Mouse (Mus musculus) hindbrain, embryonic 16.5 days (tissue): ENCODE measurements around the gene Tnk1. TPM values are rescaled to one million over a fixed set of nuclear protein-coding genes. Genes with fewer than 3 reads are reported as not detected.
"Not testable (repeated sequence)": the region's sequence is repeated elsewhere in the genome, so short reads cannot be mapped to it uniquely, and the experiment has no call there.

Experiments used
- ATAC-seq: fragments of 200-750 bp; cut with Nextera tagmentation; 2 replicates; pipeline ENCODE4 v1.8.0; 2017; ENCODE audit warnings: moderate TSS enrichment, moderate library complexity
- H3K27ac ChIP-seq: fragments of 300-500 bp; sonication (generic); 2 replicates; pipeline ENCODE4 v1.5.1; 2014; ENCODE audit warnings: low read depth, mild to moderate bottlenecking, control low read depth, low read length, moderate library complexity
- H3K27me3 ChIP-seq: fragments of 300-500 bp; sonication (generic); replicated peaks from 2 replicates; pipeline ENCODE4 v1.6.1; 2014; ENCODE audit warnings: low read length; ENCODE audit not compliant: control insufficient read depth, insufficient read depth
- H3K36me3 ChIP-seq: fragments of 300-500 bp; sonication (generic); 2 replicates; pipeline ENCODE4 v1.6.1; 2014; ENCODE audit warnings: mild to moderate bottlenecking, low read length, moderate library complexity, mixed read lengths; ENCODE audit not compliant: control insufficient read depth, insufficient read depth
- H3K4me1 ChIP-seq: fragments of 300-500 bp; sonication (generic); 2 replicates; pipeline ENCODE4 v1.6.1; 2014; ENCODE audit warnings: low read depth, low read length; ENCODE audit not compliant: control insufficient read depth, insufficient read depth
- H3K4me2 ChIP-seq: fragments of 300-500 bp; sonication (generic); 2 replicates; pipeline ENCODE4 v1.6.1; 2014; ENCODE audit warnings: mild to moderate bottlenecking, low read length, control low read depth, moderate library complexity
- H3K4me3 ChIP-seq: fragments of 300-500 bp; sonication (generic); 2 replicates; pipeline ENCODE4 v1.5.1; 2014; ENCODE audit warnings: mild to moderate bottlenecking, low read length, control low read depth, moderate library complexity
- H3K9ac ChIP-seq: fragments of 300-500 bp; sonication (generic); 2 replicates; pipeline ENCODE4 v1.6.1; 2014; ENCODE audit warnings: low read depth, mild to moderate bottlenecking, control low read depth, low read length, moderate library complexity
- H3K9me3 ChIP-seq: fragments of 300-500 bp; sonication (generic); 2 replicates; pipeline ENCODE4 v1.6.1; 2014; ENCODE audit warnings: mild to moderate bottlenecking, low read length, moderate library complexity; ENCODE audit not compliant: control insufficient read depth
- WGBS: fragments of 180-500 bp; shearing (Covaris S2); extraction: QIAGEN DNeasy Blood & Tissue Kit; methylation state at CpG from one replicate; pipeline ENCODE4 v1.1.7; 2014; 5-methylcytosine and 5-hydroxymethylcytosine counted together
- polyA plus RNA-seq: library from polyadenylated mRNA; unstranded; fragments of >200 nt; fragmentation: Nextera tagmentation; extraction: Ambion mirVana; gene quantifications from 2 replicates; pipeline ENCODE4 v1.2.1, GENCODE M21; 2015

Tnk1 gene
- polyA plus RNA-seq, 1 experiment from 2014 or later = 0.13 TPM

- H3K9ac ChIP-seq = no peak overlapping the region
- H3K27ac ChIP-seq = no peak overlapping the region
- no peaks in the 10 kb centered on the region for H3K9me3 ChIP-seq
- no peaks in the 10 kb centered on the region for H3K4me1 ChIP-seq
- no peaks in the 10 kb centered on the region for H3K36me3 ChIP-seq
- no peak overlapping the region for H3K4me3 ChIP-seq
- no peak overlapping the region for H3K4me2 ChIP-seq
- no peaks in the 10 kb centered on the region; the same call in 1 of the 2 replicates for H3K27me3 ChIP-seq
- 92% methylated on average over 7 of the region's 7 CpGs for WGBS
- no peak for ATAC-seq
These were observed 13.3 kb upstream of the Tnk1 start for GRCm38 (mm10) chr11:69871822-69872221.

DNA sequence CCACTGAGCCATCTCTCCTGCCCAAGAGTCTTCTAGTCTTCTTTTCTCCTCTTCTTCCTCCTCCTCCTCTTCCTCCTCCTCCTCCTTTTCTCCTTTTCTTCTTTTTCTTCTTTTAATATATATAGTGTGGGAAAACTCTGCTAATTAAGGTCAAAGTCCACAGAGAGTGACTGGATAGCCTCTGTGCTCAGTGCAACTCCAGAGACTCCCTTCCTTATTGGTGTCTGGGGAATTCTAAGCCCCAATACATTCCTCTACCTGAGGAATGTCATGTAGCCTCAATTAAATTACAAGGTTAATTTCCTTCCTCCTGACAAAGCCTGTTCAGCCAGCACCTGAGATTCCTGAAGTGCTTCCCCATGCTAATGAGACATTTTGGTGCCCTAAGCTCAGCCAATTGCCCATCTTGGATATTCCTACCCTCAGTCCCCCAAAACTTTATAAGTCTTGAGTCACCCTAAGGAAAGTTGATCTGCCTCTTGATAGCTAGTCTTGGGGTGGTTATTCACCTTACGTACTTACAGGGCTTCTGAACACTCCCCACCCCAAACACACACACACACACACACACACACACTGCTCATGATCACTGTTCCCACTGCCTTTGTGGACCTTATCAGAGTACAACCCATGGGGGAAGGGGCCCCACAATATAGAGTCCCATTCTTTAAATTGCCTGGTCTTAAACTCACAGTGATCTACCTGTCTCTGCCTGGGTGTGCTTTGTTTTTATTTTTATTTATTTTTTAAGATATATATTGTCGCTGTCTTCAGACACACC is 11.9 kb upstream of the Tnk1 start:
- Histone ChIP-seq H3K9ac (no peak overlapping the region), H3K4me2 (no peak overlapping the region), H3K4me1 (no peaks in the 10 kb centered on the region), H3K9me3 (no peaks in the 10 kb centered on the region), H3K27ac (no peak overlapping the region), H3K4me3 (no peak overlapping the region), H3K36me3 (no peaks in the 10 kb centered on the region), H3K27me3 (no peaks in the 10 kb centered on the region; the same call in 1 of the 2 replicates)
- 94% methylated on average over 2 of the region's 2 CpGs for WGBS
- ATAC-seq = no peak

- Histone ChIP-seq H3K9me3 (no peaks in the 10 kb centered on the region), H3K27ac (no peak overlapping the region), H3K4me1 (no peaks in the 10 kb centered on the region), H3K27me3 (no peaks in the 10 kb centered on the region; the same call in 1 of the 2 replicates), H3K9ac (no peak overlapping the region), H3K36me3 (no peaks in the 10 kb centered on the region), H3K4me3 (no peak overlapping the region), H3K4me2 (no peak overlapping the region)
- 68% methylated on average over 9 of the region's 9 CpGs for WGBS
- no peak for ATAC-seq
These were observed 8.8 kb upstream of the Tnk1 start for GRCm38 (mm10) chr11:69867335-69867734.

GRCm38 (mm10) chr11:69865561-69865960 is 7.0 kb upstream of the Tnk1 start:
- H3K9ac ChIP-seq = no peak overlapping the region
- 71% methylated on average over 9 of the region's 9 CpGs for WGBS
- ATAC-seq = no peak
- H3K36me3 ChIP-seq = no peaks in the 10 kb centered on the region
- no peak overlapping the region for H3K4me2 ChIP-seq
- no peaks in the 10 kb centered on the region; the same call in 1 of the 2 replicates for H3K27me3 ChIP-seq
- H3K4me3 ChIP-seq = no peak overlapping the region
- H3K4me1 ChIP-seq = no peaks in the 10 kb centered on the region
- no peaks in the 10 kb centered on the region for H3K9me3 ChIP-seq
- no peak overlapping the region for H3K27ac ChIP-seq

- WGBS = 50% methylated on average over 8 of the region's 8 CpGs
- Histone ChIP-seq H3K4me2 (no peak overlapping the region), H3K9me3 (no peaks in the 10 kb centered on the region), H3K27ac (no peak overlapping the region), H3K4me1 (no peaks in the 10 kb centered on the region), H3K4me3 (no peak overlapping the region), H3K36me3 (no peaks in the 10 kb centered on the region), H3K27me3 (no peaks in the 10 kb centered on the region; the same call in 1 of the 2 replicates), H3K9ac (no peak overlapping the region)
- ATAC-seq = no peak
These were observed 5.8 kb upstream of the Tnk1 start for GRCm38 (mm10) chr11:69864138-69864860.

- H3K9me3 ChIP-seq, H3K27me3 ChIP-seq, H3K36me3 ChIP-seq, ATAC-seq, H3K4me2 ChIP-seq, H3K4me1 ChIP-seq, H3K9ac ChIP-seq, H3K27ac ChIP-seq, H3K4me3 ChIP-seq: not testable (repeated sequence)
- WGBS = 74% methylated on average over 3 of the region's 3 CpGs
These were observed 5.2 kb upstream of the Tnk1 start for GRCm38 (mm10) chr11:69863729-69864128.

- Histone ChIP-seq H3K9ac (no peak overlapping the region), H3K27ac (no peak overlapping the region), H3K27me3 (0 out of 2 replicates have a peak, but pooled peaks cover 6% of the 10 kb centered on the region), H3K9me3 (no peaks in the 10 kb centered on the region), H3K36me3 (peaks cover 10% of the 10 kb centered on the region; the same call in 1 of the 2 replicates), H3K4me3 (no peak overlapping the region), H3K4me2 (no peak overlapping the region), H3K4me1 (no peaks in the 10 kb centered on the region)
- WGBS = 18% methylated on average over 16 of the region's 16 CpGs
- ATAC-seq = peak; percentile 40; the same call in 1 of the 2 replicates
These were observed 3.2 kb downstream of the Tnk1 start for GRCm38 (mm10) chr11:69855347-69855746.

DNA sequence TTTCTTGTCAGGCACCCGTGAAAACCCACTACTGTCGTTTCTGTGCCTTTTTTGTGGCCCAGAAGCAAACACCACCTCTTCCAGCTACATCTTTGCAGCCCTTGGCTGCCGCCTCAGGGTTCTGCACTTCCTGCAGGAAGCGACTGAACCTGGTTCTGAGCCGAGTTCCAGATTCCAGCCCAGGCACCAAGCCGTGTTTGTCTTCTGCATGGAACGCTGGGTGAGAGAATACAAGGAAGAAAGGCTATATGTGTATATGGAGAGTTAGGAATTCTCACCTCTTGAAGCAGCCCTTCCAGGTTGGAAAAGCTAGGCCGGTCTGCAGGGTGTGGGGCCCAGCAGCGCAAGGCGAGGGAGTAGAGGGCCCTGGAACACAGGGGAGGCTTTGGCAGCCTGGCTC is 3.9 kb downstream of the Tnk1 start:
- WGBS = 87% methylated on average over 10 of the region's 10 CpGs
- ATAC-seq = no peak
- H3K27ac ChIP-seq = no peak overlapping the region

DNA sequence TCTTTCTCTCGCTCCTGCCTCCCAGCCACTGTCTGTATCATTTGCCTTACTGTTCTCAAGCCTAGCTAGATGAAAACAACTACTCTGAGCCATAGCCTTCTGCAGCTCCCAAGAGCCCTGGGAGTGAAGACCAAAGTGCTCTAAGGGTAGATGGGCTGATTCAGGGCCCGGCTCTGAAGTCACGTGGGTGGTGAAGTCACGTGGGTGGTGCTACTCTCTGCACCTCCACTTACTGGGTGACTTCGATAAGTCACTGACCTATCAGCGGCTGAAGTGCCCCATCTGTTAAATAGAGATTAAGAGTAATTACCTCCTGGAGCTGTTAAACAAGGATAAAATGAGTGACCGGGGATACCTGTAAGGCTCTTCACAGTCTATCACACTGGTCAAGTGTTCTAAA is 4.5 kb downstream of the Tnk1 start:
- H3K9me3 ChIP-seq = no peaks in the 10 kb centered on the region
- H3K27ac ChIP-seq = no peak overlapping the region
- H3K4me2 ChIP-seq = no peak overlapping the region
- no peak for ATAC-seq
- no peak overlapping the region for H3K4me3 ChIP-seq
- no peak overlapping the region for H3K9ac ChIP-seq
- H3K4me1 ChIP-seq = no peaks in the 10 kb centered on the region
- H3K36me3 ChIP-seq = peaks cover 17% of the 10 kb centered on the region
- H3K27me3 ChIP-seq = 0 out of 2 replicates have a peak, but pooled peaks cover 3% of the 10 kb centered on the region
- 65% methylated on average over 7 of the region's 7 CpGs for WGBS

More for the DNA sequence above, 3.9 kb downstream of the Tnk1 start:
- no peak overlapping the region for H3K9ac ChIP-seq
- H3K4me1 ChIP-seq = no peaks in the 10 kb centered on the region
- H3K9me3 ChIP-seq = no peaks in the 10 kb centered on the region
- peaks cover 17% of the 10 kb centered on the region for H3K36me3 ChIP-seq
- H3K4me3 ChIP-seq = no peak overlapping the region
- no peak overlapping the region for H3K4me2 ChIP-seq
- H3K27me3 ChIP-seq = 0 out of 2 replicates have a peak, but pooled peaks cover 6% of the 10 kb centered on the region
